Mouse (Mus musculus) MEL (cell line): ENCODE results near the gene Srgap1.

ENCODE experiments used
- CTCF ChIP-seq, 3 experiments: IDR thresholded peaks in 2 of 3; conservative IDR thresholded peaks in 1 of 3; 2 replicates each; pipeline ENCODE4 v1.5.1; 2011 to 2012; ENCODE audit warnings: low read length in 3 of 3, low read depth in 2 of 3, mild to moderate bottlenecking in 2 of 3, improper control_type of control experiment in 1 of 3, inconsistent platforms in 1 of 3, mixed read lengths in 1 of 3, moderate library complexity in 1 of 3; ENCODE audit not compliant: control insufficient read depth in 1 of 3, insufficient read depth in 1 of 3, poor library complexity in 1 of 3, severe bottlenecking in 1 of 3
- GATA1 ChIP-seq: IDR thresholded peaks from 2 replicates; pipeline ENCODE4 v1.6.1; 2011; ENCODE audit warnings: low read depth, low read length, improper control_type of control experiment
- MXI1 ChIP-seq: IDR thresholded peaks from 2 replicates; pipeline ENCODE4 v1.6.1; 2011; ENCODE audit warnings: mild to moderate bottlenecking, low read depth, low read length, improper control_type of control experiment
- SMC3 ChIP-seq: IDR thresholded peaks from 2 replicates; pipeline ENCODE4 v1.6.1; 2011; ENCODE audit warnings: low read depth, low read length, improper control_type of control experiment
- USF2 ChIP-seq, 2 experiments: IDR thresholded peaks; 2 replicates each; pipeline ENCODE4 v1.6.1; 2011 to 2012; ENCODE audit warnings: improper control_type of control experiment in 2 of 2, low read length in 2 of 2, borderline replicate concordance in 1 of 2, inconsistent platforms in 1 of 2, low read depth in 1 of 2, mild to moderate bottlenecking in 1 of 2; ENCODE audit not compliant: insufficient read depth in 1 of 2
- ZKSCAN1 ChIP-seq: IDR thresholded peaks from 2 replicates; pipeline ENCODE4 v1.6.1; 2012; ENCODE audit warnings: low read depth, mild to moderate bottlenecking, inconsistent platforms, low read length, improper control_type of control experiment, moderate library complexity

GRCm38 (mm10) chr10:121919016-121919415 lies 128.1 kb downstream of the Srgap1 start:
- no peak for TF ChIP-seq CTCF (IDR thresholded peaks at IDR 0.05 in 2 of 3, conservative IDR thresholded peaks at IDR 0.05 in 1 of 3; ENCODE audit: control insufficient read depth in 1 of 3, insufficient read depth in 1 of 3, low read depth in 2 of 3, low read length in 3 of 3, poor library complexity in 1 of 3, severe bottlenecking in 1 of 3)
- no peak for TF ChIP-seq GATA1
- no peak for TF ChIP-seq USF2 (IDR thresholded peaks at IDR 0.05; ENCODE audit: borderline replicate concordance in 1 of 2, insufficient read depth in 1 of 2, low read depth in 1 of 2, low read length in 2 of 2)
- no peak for TF ChIP-seq MXI1
- no peak for TF ChIP-seq ZKSCAN1
- no peak for TF ChIP-seq SMC3
